Mouse (Mus musculus) spleen, adult 10 weeks (tissue): ENCODE results near the gene Tnip1. TPM values are rescaled to one million over a fixed set of nuclear protein-coding genes. Genes with fewer than 3 reads are reported as not detected.

Source experiments
- polyA plus RNA-seq: library from polyadenylated mRNA; stranded (reverse); fragments of 350-450 nt; fragmentation: Illumina TruSeq; extraction: RNeasy Lipid Tissue Mini Kit (QIAGEN cat#74804); gene quantifications from one replicate; pipeline ENCODE4 v1.2.3, GENCODE M21; 2015; ENCODE audit warnings: low replicate concordance; ENCODE audit not compliant: insufficient read depth

The Tnip1 gene
- polyA plus RNA-seq, result 23.1 TPM

DNA sequence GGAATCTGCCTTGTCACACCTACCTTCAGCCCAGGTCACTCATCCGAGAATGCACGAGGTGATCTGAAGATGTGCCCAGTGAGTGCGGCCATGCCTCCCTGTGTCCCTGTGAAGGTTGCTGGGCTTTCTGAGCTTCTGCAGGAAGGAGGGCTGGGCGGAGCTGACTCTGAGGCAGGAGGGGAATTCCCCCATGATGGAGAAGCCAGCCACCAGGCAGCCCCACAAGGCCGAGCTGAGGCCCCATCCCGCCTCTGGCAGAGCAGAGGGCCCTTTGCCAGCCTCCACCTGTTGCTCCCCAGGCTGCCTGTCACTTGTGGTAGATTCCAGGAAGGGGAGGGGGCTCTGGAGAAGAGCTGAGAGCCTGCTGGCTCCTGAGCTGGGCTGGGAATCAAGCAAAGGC, at the start of gene Tnip1:
Tnip1 (minus strand) TSS at position 108 of the 400 bp plus-strand sequence.

DNA sequence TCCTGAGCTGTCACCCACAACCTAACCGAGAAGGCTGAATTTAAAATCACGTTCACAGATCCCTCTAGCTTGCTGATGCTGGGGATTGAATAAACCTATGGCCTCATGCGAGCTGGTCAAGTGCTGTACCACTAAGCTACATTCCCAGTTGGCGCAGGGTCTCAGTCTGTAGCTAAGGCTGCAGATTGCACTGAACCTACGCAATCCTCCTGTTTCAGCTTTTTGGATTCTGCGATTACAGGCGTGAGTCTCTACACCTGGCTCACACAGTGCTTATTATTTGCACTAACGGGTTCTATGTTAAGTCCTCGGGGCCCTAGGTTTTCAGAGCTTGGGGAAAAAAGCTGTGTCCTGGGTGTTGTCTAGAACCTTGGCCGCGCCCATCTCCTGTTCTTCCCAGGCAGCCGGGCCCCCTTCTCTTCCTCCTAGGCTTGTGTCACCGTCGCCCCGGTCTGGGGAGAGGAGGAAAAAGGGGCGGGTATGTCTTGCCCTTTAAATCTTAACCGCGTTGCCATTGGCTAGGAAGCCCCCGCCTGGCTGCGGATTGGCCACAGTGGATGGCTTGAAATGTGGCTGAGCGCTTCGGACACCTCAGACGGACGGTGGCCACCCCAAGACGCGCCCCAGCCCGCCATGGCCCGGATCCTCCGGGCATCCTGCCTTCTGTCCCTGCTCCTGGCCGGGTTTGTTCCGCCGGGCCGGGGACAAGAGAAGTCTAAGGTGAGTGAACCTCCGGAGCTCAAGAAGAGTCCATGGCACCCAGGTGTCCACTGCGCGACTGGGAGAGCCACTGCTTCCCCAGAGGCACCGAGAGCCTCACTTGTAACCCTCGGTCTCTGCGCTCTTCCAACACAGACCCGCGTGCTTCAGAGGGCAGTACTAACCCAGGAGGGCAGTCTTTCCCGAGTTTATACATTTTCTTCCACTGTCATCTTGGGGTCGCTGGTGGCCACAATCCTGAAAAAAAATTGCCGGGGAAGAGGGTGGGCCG, 60.1 kb downstream of the Tnip1 start, which contains the start of gene Gpx3:
Gpx3 (plus strand) TSS at position 121 of the 991 bp plus-strand sequence.

DNA sequence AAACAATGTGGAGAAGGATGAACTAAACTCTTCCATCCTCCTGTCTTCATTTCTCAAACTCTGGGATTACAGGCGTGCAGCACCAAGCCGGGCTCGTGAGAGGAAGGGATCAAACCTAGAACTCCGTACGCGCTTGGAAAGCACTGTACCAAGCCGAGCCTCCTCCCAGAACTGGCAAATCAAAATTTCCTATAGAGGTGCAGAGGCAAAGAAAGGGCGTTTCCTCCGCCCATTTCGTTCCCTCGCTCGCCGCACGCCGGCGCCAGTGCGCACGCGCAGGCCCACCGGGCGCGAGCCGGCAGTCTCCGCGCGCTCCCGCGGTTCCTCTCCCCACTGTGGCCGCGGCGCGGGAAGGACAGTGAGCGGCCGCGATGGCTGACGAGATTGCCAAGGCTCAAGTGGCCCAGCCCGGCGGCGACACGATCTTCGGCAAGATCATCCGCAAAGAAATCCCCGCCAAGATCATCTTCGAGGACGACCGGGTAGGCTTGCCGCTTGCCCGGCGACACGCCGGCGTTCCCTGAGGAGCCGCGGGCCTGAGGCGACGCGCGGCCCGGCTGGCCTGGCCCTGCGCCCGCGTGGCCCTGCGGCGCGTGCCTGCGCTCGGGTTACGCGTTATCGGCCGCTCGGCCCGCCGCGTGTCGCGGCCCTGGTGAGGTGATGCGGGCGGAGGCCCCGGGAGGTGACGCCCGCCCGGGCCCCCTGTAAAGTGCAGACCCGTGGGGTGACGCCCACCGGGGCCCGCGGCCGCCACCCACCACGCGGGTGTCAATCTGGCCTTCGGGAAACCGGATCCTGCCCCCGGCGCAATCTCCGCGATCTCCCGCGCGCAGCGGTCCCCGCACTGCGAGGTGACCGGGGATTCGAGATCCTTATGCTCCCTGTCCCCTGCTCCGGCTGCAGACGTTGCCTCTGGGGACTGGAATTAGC, 96.3 kb downstream of the Tnip1 start, which contains the start of gene Hint1:
Hint1 (plus strand) TSS at position 265 of the 930 bp plus-strand sequence.

Other genes with a start within 250 kb of the Tnip1 start
- gene Cdc42se2, start 175.2 kb downstream of the Tnip1 start, polyA plus RNA-seq, result 157 TPM
- 10.0 TPM for gene Lyrm7, start 102.0 kb downstream of the Tnip1 start, polyA plus RNA-seq
- gene Hint1, start 96.5 kb downstream of the Tnip1 start, polyA plus RNA-seq, result 303 TPM
- gene Gpx3, start 60.5 kb downstream of the Tnip1 start, polyA plus RNA-seq, result 142 TPM
- gene Anxa6, start 70.5 kb upstream of the Tnip1 start, polyA plus RNA-seq, result 179 TPM
- gene Ccdc69, start 115.2 kb upstream of the Tnip1 start, polyA plus RNA-seq, result 47.8 TPM
- gene Gm2a, start 135.2 kb upstream of the Tnip1 start, polyA plus RNA-seq, result 141 TPM
- 0.30 TPM for gene Slc36a3, start 188.8 kb upstream of the Tnip1 start, polyA plus RNA-seq
- gene Slc36a2, start 222.2 kb upstream of the Tnip1 start, polyA plus RNA-seq, result 9.7 TPM
- 16.2 TPM for gene Slc36a1, start 241.4 kb upstream of the Tnip1 start, polyA plus RNA-seq